Mouse (Mus musculus): Measurements from ENCODE around the gene Mzf1.
"Not testable (repeated sequence)": the region's sequence is repeated elsewhere in the genome, so short reads cannot be mapped to it uniquely, and the experiment has no call there.

DNA sequence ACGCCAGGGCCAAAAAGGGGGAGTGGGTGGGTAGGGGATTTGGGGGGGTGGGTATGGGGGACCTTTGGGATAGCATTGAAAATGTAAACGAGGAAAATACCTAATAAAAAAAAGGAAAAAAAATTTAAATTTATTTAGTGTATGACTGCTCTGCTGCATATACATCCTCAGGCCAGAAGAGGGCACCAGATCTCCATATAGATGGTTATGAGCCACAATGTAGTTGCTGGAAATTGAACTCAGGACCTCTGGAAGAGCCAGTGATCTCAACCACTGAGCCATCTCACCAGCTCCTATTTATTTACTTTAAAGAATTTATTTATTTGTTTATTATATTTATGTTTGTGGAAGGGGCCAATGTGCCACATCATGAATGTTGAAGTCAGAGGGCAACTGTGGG lies 8.8 kb upstream of the Mzf1 start:
- TF ChIP-seq CTCF (IDR thresholded peaks at IDR 0.05): peak; percentile 55
- not testable (repeated sequence) for TF ChIP-seq EP300 (IDR thresholded peaks at IDR 0.05)
